In genomic region chr6:50588251-50588650, GRCm38 (mm10) we compare ENCODE assay signal across 9 mouse cellular contexts. TPM values are rescaled to one million over a fixed set of nuclear protein-coding genes. Genes with fewer than 3 reads are reported as not detected.
DNase-seq lines count a peak whose midpoint lies in the region; ATAC-seq and TF ChIP-seq lines count a peak whose summit lies in the region.
"Had no signal": no experiment of that assay in that cellular context is flagged by ENCODE, and none has a peak within 500 bp of the region (broad histone marks: within the 10 kb centered on the region; RNA-seq: fewer than 3 reads in every experiment).

No protein-coding gene starts in this region.

- peak; percentile 87 for DNase-seq in forebrain, postnatal 0 days
- DNase-seq in liver, adult 2 months (ENCODE audit: extremely low read depth, low read depth, low spot score), result peak; percentile 74
- DNase-seq in liver, embryonic 11.5 days (ENCODE audit: low spot score), result no peak
- peak; percentile 68 for DNase-seq in T-cell, adult 2 months (ENCODE audit: low spot score)
- peak; percentile 90 for DNase-seq in embryonic facial prominence, embryonic 11.5 days (ENCODE audit: low spot score)
- DNase-seq in lung, postnatal 0 days (ENCODE audit: low spot score), result peak; percentile 77
- DNase-seq in splenic B cell, adult 2 months (ENCODE audit: low read depth, low spot score), result peak; percentile 87

- H3K27me3 ChIP-seq in forebrain, postnatal 0 days (ENCODE audit: insufficient read depth, low read length), result no peaks in the 10 kb centered on the region
- H3K27me3 ChIP-seq in forebrain, embryonic 15.5 days, result no peaks in the 10 kb centered on the region
- no peaks in the 10 kb centered on the region for H3K27me3 ChIP-seq in liver, adult 2 months (ENCODE audit: control insufficient read depth, insufficient read depth, low read length)
- no peaks in the 10 kb centered on the region for H3K27me3 ChIP-seq in liver, embryonic 11.5 days (replicated peaks; ENCODE audit: control insufficient read depth, insufficient read depth, low read length)
- no peaks in the 10 kb centered on the region for H3K27me3 ChIP-seq in embryonic facial prominence, embryonic 11.5 days (ENCODE audit: control insufficient read depth, insufficient read depth, low read length)
- no peaks in the 10 kb centered on the region for H3K27me3 ChIP-seq in lung, postnatal 0 days (replicated peaks; ENCODE audit: insufficient read depth, low read length)
- H3K27me3 ChIP-seq in splenic B cell, adult 2 months (ENCODE audit: control insufficient read depth, insufficient read depth, low read length, poor library complexity, severe bottlenecking), result no peaks in the 10 kb centered on the region
- H3K27me3 ChIP-seq: midbrain, embryonic 12.5 days had no signal

- TF ChIP-seq CTCF in forebrain, postnatal 0 days (IDR thresholded peaks at IDR 0.05; ENCODE audit: low read depth), result peak; percentile 86
- TF ChIP-seq CTCF in liver, adult 2 months (IDR thresholded peaks at IDR 0.05; ENCODE audit: low read depth, low read length), result peak; percentile 38
- TF ChIP-seq CTCF in lung, postnatal 0 days (IDR thresholded peaks at IDR 0.05), result peak; percentile 84

- H3K27ac ChIP-seq in forebrain, postnatal 0 days (ENCODE audit: low read depth, low read length), result no peak overlapping the region
- no peak overlapping the region for H3K27ac ChIP-seq in forebrain, embryonic 15.5 days (replicated peaks)
- no peak overlapping the region for H3K27ac ChIP-seq in liver, adult 2 months (replicated peaks; ENCODE audit: insufficient read depth, low read depth, low read length)
- no peak overlapping the region for H3K27ac ChIP-seq in liver, embryonic 11.5 days (ENCODE audit: low read depth, low read length)
- no peak overlapping the region for H3K27ac ChIP-seq in embryonic facial prominence, embryonic 11.5 days (replicated peaks; ENCODE audit: low read depth, low read length)
- no peak overlapping the region for H3K27ac ChIP-seq in lung, postnatal 0 days (ENCODE audit: low read length)
- H3K27ac ChIP-seq: midbrain, embryonic 12.5 days had no signal

- H3K9ac ChIP-seq in forebrain, postnatal 0 days, result no peak overlapping the region
- no peak overlapping the region for H3K9ac ChIP-seq in forebrain, embryonic 15.5 days (replicated peaks)
- no peak overlapping the region for H3K9ac ChIP-seq in liver, adult 2 months (ENCODE audit: low read depth, low read length)
- no peak overlapping the region for H3K9ac ChIP-seq in liver, embryonic 11.5 days (ENCODE audit: low read depth, low read length)
- H3K9ac ChIP-seq in embryonic facial prominence, embryonic 11.5 days (replicated peaks; ENCODE audit: low read length), result no peak overlapping the region
- H3K9ac ChIP-seq in lung, postnatal 0 days (replicated peaks; ENCODE audit: low read depth), result no peak overlapping the region
- H3K9ac ChIP-seq: midbrain, embryonic 12.5 days had no signal

- H3K4me2 ChIP-seq in forebrain, postnatal 0 days (ENCODE audit: low read depth), result no peak overlapping the region
- H3K4me2 ChIP-seq in forebrain, embryonic 15.5 days (replicated peaks), result no peak overlapping the region
- H3K4me2 ChIP-seq in liver, embryonic 11.5 days, result no peak overlapping the region
- no peak overlapping the region for H3K4me2 ChIP-seq in embryonic facial prominence, embryonic 11.5 days (ENCODE audit: low read depth, low read length)
- H3K4me2 ChIP-seq in lung, postnatal 0 days (replicated peaks; ENCODE audit: low read depth, low read length), result no peak overlapping the region
- H3K4me2 ChIP-seq: midbrain, embryonic 12.5 days had no signal

- 64% methylated on average over 1 of the region's 1 CpGs for WGBS in forebrain, postnatal 0 days
- 95% methylated on average over 1 of the region's 1 CpGs for WGBS in forebrain, embryonic 15.5 days
- WGBS in liver, adult 2 months, result 86% methylated on average over 1 of the region's 1 CpGs
- WGBS in liver, embryonic 11.5 days, result 88% methylated on average over 1 of the region's 1 CpGs
- WGBS in embryonic facial prominence, embryonic 11.5 days, result 93% methylated on average over 1 of the region's 1 CpGs
- WGBS in lung, postnatal 0 days, result 96% methylated on average over 1 of the region's 1 CpGs

- no peak for TF ChIP-seq EP300 in lung, postnatal 0 days (IDR thresholded peaks at IDR 0.05)

- H3K4me3 ChIP-seq in forebrain, postnatal 0 days (ENCODE audit: low read depth, low read length), result no peak overlapping the region
- H3K4me3 ChIP-seq in forebrain, embryonic 15.5 days, result no peak overlapping the region
- no peak overlapping the region for H3K4me3 ChIP-seq in liver, adult 2 months (ENCODE audit: insufficient read depth, low read depth, low read length)
- H3K4me3 ChIP-seq in liver, embryonic 11.5 days (ENCODE audit: low read depth, low read length), result no peak overlapping the region
- no peak overlapping the region for H3K4me3 ChIP-seq in embryonic facial prominence, embryonic 11.5 days (ENCODE audit: low read depth, low read length)
- H3K4me3 ChIP-seq in lung, postnatal 0 days (ENCODE audit: low read depth, low read length), result no peak overlapping the region
- H3K4me3 ChIP-seq: midbrain, embryonic 12.5 days had no signal

- no peaks in the 10 kb centered on the region for H3K79me2 ChIP-seq in liver, adult 2 months (ENCODE audit: control insufficient read depth, insufficient read depth, low read length)

- H3K36me3 ChIP-seq in forebrain, postnatal 0 days (ENCODE audit: insufficient read depth), result no peaks in the 10 kb centered on the region
- no peaks in the 10 kb centered on the region for H3K36me3 ChIP-seq in forebrain, embryonic 15.5 days
- H3K36me3 ChIP-seq in liver, adult 2 months (ENCODE audit: control insufficient read depth, insufficient read depth, low read length), result no peaks in the 10 kb centered on the region
- H3K36me3 ChIP-seq in liver, embryonic 11.5 days (ENCODE audit: control insufficient read depth, insufficient read depth, low read length), result no peaks in the 10 kb centered on the region
- no peaks in the 10 kb centered on the region for H3K36me3 ChIP-seq in embryonic facial prominence, embryonic 11.5 days (replicated peaks; ENCODE audit: control insufficient read depth, insufficient read depth, low read depth, low read length)
- no peaks in the 10 kb centered on the region for H3K36me3 ChIP-seq in lung, postnatal 0 days (ENCODE audit: insufficient read depth, low read length)
- no peaks in the 10 kb centered on the region for H3K36me3 ChIP-seq in splenic B cell, adult 2 months (ENCODE audit: control insufficient read depth, insufficient read depth, low read length, poor library complexity, severe bottlenecking)
- H3K36me3 ChIP-seq: midbrain, embryonic 12.5 days had no signal

- TF ChIP-seq POLR2A in liver, adult 2 months (IDR thresholded peaks at IDR 0.05; ENCODE audit: extremely low read depth, insufficient read depth, low read length), result no peak

- peak; percentile 48; the same call in 1 of the 2 replicates for ATAC-seq in forebrain, postnatal 0 days
- ATAC-seq in forebrain, embryonic 15.5 days (replicated peaks), result no peak
- ATAC-seq in liver, embryonic 11.5 days (replicated peaks; ENCODE audit: low FRiP score), result no peak
- no peak for ATAC-seq in embryonic facial prominence, embryonic 11.5 days (replicated peaks; ENCODE audit: insufficient number of reproducible peaks, low FRiP score, low TSS enrichment, low read depth)
- ATAC-seq in lung, postnatal 0 days, result no peak

- no peaks in the 10 kb centered on the region for H3K9me3 ChIP-seq in forebrain, postnatal 0 days (ENCODE audit: low read length)
- H3K9me3 ChIP-seq in forebrain, embryonic 15.5 days, result no peaks in the 10 kb centered on the region
- no peaks in the 10 kb centered on the region for H3K9me3 ChIP-seq in liver, embryonic 11.5 days (ENCODE audit: control insufficient read depth, low read length)
- H3K9me3 ChIP-seq in embryonic facial prominence, embryonic 11.5 days (replicated peaks; ENCODE audit: control insufficient read depth, low read length), result no peaks in the 10 kb centered on the region
- no peaks in the 10 kb centered on the region for H3K9me3 ChIP-seq in lung, postnatal 0 days (ENCODE audit: low read length)
- H3K9me3 ChIP-seq: midbrain, embryonic 12.5 days had no signal

- H3K4me1 ChIP-seq in forebrain, postnatal 0 days (ENCODE audit: insufficient read depth), result no peaks in the 10 kb centered on the region
- H3K4me1 ChIP-seq in forebrain, embryonic 15.5 days, result no peaks in the 10 kb centered on the region
- H3K4me1 ChIP-seq in liver, adult 2 months (ENCODE audit: control insufficient read depth, insufficient read depth, low read length), result peaks cover 2% of the 10 kb centered on the region; the same call in 1 of the 2 replicates
- H3K4me1 ChIP-seq in liver, embryonic 11.5 days (replicated peaks; ENCODE audit: control insufficient read depth, insufficient read depth, low read length), result peaks cover 4% of the 10 kb centered on the region
- H3K4me1 ChIP-seq in embryonic facial prominence, embryonic 11.5 days (ENCODE audit: control insufficient read depth, insufficient read depth, low read length), result no peaks in the 10 kb centered on the region
- no peaks in the 10 kb centered on the region for H3K4me1 ChIP-seq in lung, postnatal 0 days (ENCODE audit: insufficient read depth, low read depth, low read length)
- H3K4me1 ChIP-seq: midbrain, embryonic 12.5 days had no signal

RNA-seq across cellular contexts. Expression of gene 4921507P07Rik, which starts 8.2 kb away (rescaled TPM):
- total RNA-seq in forebrain, postnatal 0 days (2014; rRNA removed), result 1.3 and 3.6 TPM in 2 replicates
- 1.8 and 2.3 TPM in 2 replicates for polyA plus RNA-seq in forebrain, postnatal 0 days (2015; fragmentation: Nextera tagmentation; extraction: Ambion mirVana)
- 0.95 and 1.3 TPM in 2 replicates for polyA plus RNA-seq in forebrain, embryonic 15.5 days (2015; fragmentation: Nextera tagmentation; extraction: Ambion mirVana)
- total RNA-seq in liver, adult 2 months (2014; rRNA removed), result 0.07 TPM in 1 of 2 replicates, not detected in the other
- 0.05 TPM in 1 of 2 replicates, not detected in the other for polyA plus RNA-seq in liver, adult 2 months (2012; rRNA removed)
- polyA plus RNA-seq in liver, embryonic 11.5 days (2014; fragmentation: Nextera tagmentation; extraction: Ambion mirVana), result 0.15 and 0.25 TPM in 2 replicates
- 0.71 and 0.87 TPM in 2 replicates for polyA plus RNA-seq in embryonic facial prominence, embryonic 11.5 days (2014; fragmentation: Nextera tagmentation; extraction: Ambion mirVana)
- polyA plus RNA-seq in lung, postnatal 0 days (2015; fragmentation: Nextera tagmentation; extraction: Ambion mirVana), result 0.38 and 0.63 TPM in 2 replicates

RNA-seq across cellular contexts. Expression of gene Cycs, which starts 21.9 kb away (rescaled TPM):
- total RNA-seq in forebrain, postnatal 0 days (2014; rRNA removed), result 48.8 and 74.0 TPM in 2 replicates
- polyA plus RNA-seq in forebrain, postnatal 0 days (2015; fragmentation: Nextera tagmentation; extraction: Ambion mirVana), result 74.7 and 87.9 TPM in 2 replicates
- 64.2 and 64.4 TPM in 2 replicates for polyA plus RNA-seq in forebrain, embryonic 15.5 days (2015; fragmentation: Nextera tagmentation; extraction: Ambion mirVana)
- total RNA-seq in liver, adult 2 months (2014; rRNA removed), result 36.2 and 52.9 TPM in 2 replicates
- polyA plus RNA-seq in liver, adult 2 months (2012; rRNA removed), result 2.9 and 3.1 TPM in 2 replicates
- polyA plus RNA-seq in liver, embryonic 11.5 days (2014; fragmentation: Nextera tagmentation; extraction: Ambion mirVana), result 83.6 and 84.2 TPM in 2 replicates
- 74.2 and 85.2 TPM in 2 replicates for polyA plus RNA-seq in embryonic facial prominence, embryonic 11.5 days (2014; fragmentation: Nextera tagmentation; extraction: Ambion mirVana)
- polyA plus RNA-seq in lung, postnatal 0 days (2015; fragmentation: Nextera tagmentation; extraction: Ambion mirVana), result 37.1 and 39.3 TPM in 2 replicates
